Comparison of ENCODE assay signal across 8 mouse cellular contexts in genomic region chr9:124439848-124440723, GRCm38 (mm10). TPM values are rescaled to one million over a fixed set of nuclear protein-coding genes. Genes with fewer than 3 reads are reported as not detected.
DNase-seq lines count a peak whose midpoint lies in the region; ATAC-seq and TF ChIP-seq lines count a peak whose summit lies in the region.

No protein-coding gene starts in this region.

- no peak overlapping the region for H3K9ac ChIP-seq in heart, embryonic 16.5 days (ENCODE audit: low read length)
- no peak overlapping the region for H3K9ac ChIP-seq in liver, embryonic 14.5 days (replicated peaks)
- no peak overlapping the region for H3K9ac ChIP-seq in neural tube, embryonic 11.5 days (ENCODE audit: low read length)

- no peaks in the 10 kb centered on the region for H3K27me3 ChIP-seq in heart, embryonic 16.5 days (ENCODE audit: control insufficient read depth, insufficient read depth, low read length)
- no peaks in the 10 kb centered on the region for H3K27me3 ChIP-seq in liver, embryonic 14.5 days (ENCODE audit: control insufficient read depth, insufficient read depth, low read length)
- H3K27me3 ChIP-seq in neural tube, embryonic 11.5 days (ENCODE audit: control insufficient read depth, insufficient read depth, low read length) = no peaks in the 10 kb centered on the region

- peak; percentile 69 for DNase-seq in CD4-positive, CD25-positive, alpha-beta regulatory T cell, adult 2 months (ENCODE audit: low read depth, low spot score)
- peak; percentile 15 to 44 for DNase-seq in adrenal gland, adult 18-20 months (ENCODE audit: low spot score in 2 of 2)
- peak; percentile 2 to 28 for DNase-seq in kidney, postnatal 36 days
- DNase-seq in liver, embryonic 14.5 days (ENCODE audit: low read depth in 3 of 3, low spot score in 3 of 3) = no peak
- peak; percentile 14 for DNase-seq in neural tube, embryonic 11.5 days (ENCODE audit: low spot score)
- DNase-seq in urinary bladder, postnatal 10 days (ENCODE audit: low spot score) = peak; percentile 12

- H3K4me1 ChIP-seq in heart, embryonic 16.5 days (ENCODE audit: control insufficient read depth, insufficient read depth, low read length) = no peaks in the 10 kb centered on the region
- no peaks in the 10 kb centered on the region for H3K4me1 ChIP-seq in liver, embryonic 14.5 days (replicated peaks; ENCODE audit: control insufficient read depth in 2 of 2, insufficient read depth in 2 of 2, low read length in 1 of 2)
- H3K4me1 ChIP-seq in neural tube, embryonic 11.5 days (ENCODE audit: control insufficient read depth, insufficient read depth, low read length) = no peaks in the 10 kb centered on the region

- TF ChIP-seq EP300 in liver, embryonic 14.5 days (IDR thresholded peaks at IDR 0.05; ENCODE audit: low read depth) = no peak

- no peak overlapping the region; the same call in 1 of the 2 replicates for H3K4me3 ChIP-seq in heart, embryonic 16.5 days (ENCODE audit: low read length)
- H3K4me3 ChIP-seq in liver, embryonic 14.5 days (ENCODE audit: insufficient read depth in 1 of 2, low read depth in 2 of 2, low read length in 2 of 2) = no peak overlapping the region
- H3K4me3 ChIP-seq in neural tube, embryonic 11.5 days (ENCODE audit: low read depth, low read length) = no peak overlapping the region

- TF ChIP-seq CTCF in liver, embryonic 14.5 days (IDR thresholded peaks at IDR 0.05; ENCODE audit: low read depth) = no peak

- no peak overlapping the region for H3K27ac ChIP-seq in heart, embryonic 16.5 days (ENCODE audit: low read length)
- no peak overlapping the region for H3K27ac ChIP-seq in liver, embryonic 14.5 days
- H3K27ac ChIP-seq in neural tube, embryonic 11.5 days (ENCODE audit: low read depth, low read length) = no peak overlapping the region

- peak; percentile 58 for ATAC-seq in erythroblast, adult 5-6 weeks (replicated peaks; ENCODE audit: low FRiP score, poor library complexity, severe bottlenecking)
- ATAC-seq in heart, embryonic 16.5 days (replicated peaks; ENCODE audit: extremely low read depth, insufficient read depth, low FRiP score) = peak; percentile 55
- ATAC-seq in liver, embryonic 14.5 days (ENCODE audit: insufficient read depth) = peak; percentile 60
- peak; percentile 75 for ATAC-seq in neural tube, embryonic 11.5 days (ENCODE audit: insufficient read depth, low FRiP score, low TSS enrichment)

- 91% methylated on average over 29 of the region's 29 CpGs for WGBS in heart, embryonic 16.5 days
- 83% methylated on average over 29 of the region's 29 CpGs for WGBS in liver, embryonic 14.5 days (ENCODE audit: insufficient replicate concordance)
- WGBS in neural tube, embryonic 11.5 days = 93% methylated on average over 28 of the region's 29 CpGs

- H3K4me2 ChIP-seq in heart, embryonic 16.5 days (ENCODE audit: low read depth, low read length) = no peak overlapping the region
- H3K4me2 ChIP-seq in liver, embryonic 14.5 days (ENCODE audit: low read depth) = no peak overlapping the region
- no peak overlapping the region for H3K4me2 ChIP-seq in neural tube, embryonic 11.5 days (ENCODE audit: low read depth)

- peaks cover 37% of the 10 kb centered on the region for H3K36me3 ChIP-seq in heart, embryonic 16.5 days (ENCODE audit: control insufficient read depth, insufficient read depth)
- H3K36me3 ChIP-seq in liver, embryonic 14.5 days (replicated peaks; ENCODE audit: control insufficient read depth, insufficient read depth, low read depth) = peaks cover 9% of the 10 kb centered on the region
- H3K36me3 ChIP-seq in neural tube, embryonic 11.5 days (ENCODE audit: control insufficient read depth, insufficient read depth, low read length) = peaks cover 31% of the 10 kb centered on the region

- H3K9me3 ChIP-seq in heart, embryonic 16.5 days (replicated peaks; ENCODE audit: control insufficient read depth, low read length) = peaks cover 34% of the 10 kb centered on the region
- peaks cover 17% of the 10 kb centered on the region for H3K9me3 ChIP-seq in liver, embryonic 14.5 days (ENCODE audit: control insufficient read depth, low read length)
- H3K9me3 ChIP-seq in neural tube, embryonic 11.5 days (ENCODE audit: control insufficient read depth, low read length) = peaks cover 10% of the 10 kb centered on the region

RNA-seq across cellular contexts. Expression of gene Ppp2r3d, which starts 36.6 kb away (rescaled TPM):
- 100 to 1,000 TPM in 1 of 2 experiments, 10 to 100 TPM in 1; 80.5 to 101 TPM for total RNA-seq in adrenal gland, adult 18-20 months (2021)
- total RNA-seq in erythroblast, adult 5-6 weeks (2015; ENCODE audit: low replicate concordance) = 1.5 and 12.7 TPM in 2 replicates
- 2.5 and 5.6 TPM in 2 replicates for total RNA-seq in erythroblast, adult 5-6 weeks (2017; ENCODE audit: low replicate concordance)
- polyA plus RNA-seq in heart, embryonic 16.5 days (2015; fragmentation: Nextera tagmentation; extraction: Ambion mirVana) = 143 TPM in 2 replicates
- 38.8 and 40.1 TPM in 2 replicates for polyA plus RNA-seq in liver, embryonic 14.5 days (2012; rRNA removed)
- 19.0 and 23.2 TPM in 2 replicates for polyA plus RNA-seq in liver, embryonic 14.5 days (2014; fragmentation: Nextera tagmentation; extraction: Ambion mirVana)
- polyA plus RNA-seq in neural tube, embryonic 11.5 days (2014; fragmentation: Nextera tagmentation; extraction: Ambion mirVana) = 126 and 133 TPM in 2 replicates

RNA-seq across cellular contexts. Expression of gene Gm21836, which starts 53.5 kb away (rescaled TPM):
- total RNA-seq in adrenal gland, adult 18-20 months (2021) = not detected
- not detected in 2 replicates for total RNA-seq in erythroblast, adult 5-6 weeks (2015; ENCODE audit: low replicate concordance)
- not detected in 2 replicates for total RNA-seq in erythroblast, adult 5-6 weeks (2017; ENCODE audit: low replicate concordance)
- not detected in 2 replicates for polyA plus RNA-seq in heart, embryonic 16.5 days (2015; fragmentation: Nextera tagmentation; extraction: Ambion mirVana)
- polyA plus RNA-seq in liver, embryonic 14.5 days (2012; rRNA removed) = not detected in 2 replicates
- not detected in 2 replicates for polyA plus RNA-seq in liver, embryonic 14.5 days (2014; fragmentation: Nextera tagmentation; extraction: Ambion mirVana)
- polyA plus RNA-seq in neural tube, embryonic 11.5 days (2014; fragmentation: Nextera tagmentation; extraction: Ambion mirVana) = not detected in 2 replicates

Comparison
In these comparisons a context has a peak if more than half of its experiments do, and no peak if none do; other contexts are left out.
1. DNase-seq: peak in CD4-positive, CD25-positive, alpha-beta regulatory T cell, adult 2 months (single experiment), adrenal gland, adult 18-20 months (2 of 2), kidney, postnatal 36 days (2 of 2), neural tube, embryonic 11.5 days (single experiment) and urinary bladder, postnatal 10 days (single experiment); none in liver, embryonic 14.5 days (0 of 3).
2. Peak in every context shown above with its lines, with median percentiles within 50 percentile points of each other: ATAC-seq.